Mouse (Mus musculus) hindbrain, embryonic 13.5 days (tissue): Measurements from ENCODE around the gene Lingo1. TPM values are rescaled to one million over a fixed set of nuclear protein-coding genes. Genes with fewer than 3 reads are reported as not detected.

ENCODE experiments used
- ATAC-seq: fragments of 200-750 bp; cut with Nextera tagmentation; 2 replicates; pipeline ENCODE4 v1.8.0; 2017; ENCODE audit warnings: moderate TSS enrichment; ENCODE audit not compliant: low FRiP score
- H3K27ac ChIP-seq: fragments of 300-500 bp; sonication (generic); 2 replicates; pipeline ENCODE4 v1.5.1; 2015; ENCODE audit warnings: inconsistent platforms, mild to moderate bottlenecking, moderate library complexity
- H3K27me3 ChIP-seq: fragments of 300-500 bp; sonication (generic); 2 replicates; pipeline ENCODE4 v1.6.1; 2015; ENCODE audit warnings: mild to moderate bottlenecking, inconsistent platforms
- H3K36me3 ChIP-seq: fragments of 300-500 bp; sonication (generic); 2 replicates; pipeline ENCODE4 v1.6.1; 2015; ENCODE audit warnings: mild to moderate bottlenecking, inconsistent platforms
- H3K4me1 ChIP-seq: fragments of 300-500 bp; sonication (generic); replicated peaks from 2 replicates; pipeline ENCODE4 v1.6.1; 2015; ENCODE audit warnings: inconsistent platforms
- H3K4me2 ChIP-seq: fragments of 300-500 bp; sonication (generic); 2 replicates; pipeline ENCODE4 v1.6.1; 2015; ENCODE audit warnings: inconsistent platforms, mild to moderate bottlenecking, moderate library complexity
- H3K4me3 ChIP-seq: fragments of 300-500 bp; sonication (generic); 2 replicates; pipeline ENCODE4 v1.5.1; 2015; ENCODE audit warnings: mild to moderate bottlenecking, inconsistent platforms
- H3K9ac ChIP-seq: fragments of 300-500 bp; sonication (generic); 2 replicates; pipeline ENCODE4 v1.6.1; 2015; ENCODE audit warnings: mild to moderate bottlenecking, inconsistent platforms
- H3K9me3 ChIP-seq: fragments of 300-500 bp; sonication (generic); 2 replicates; pipeline ENCODE4 v1.6.1; 2016; ENCODE audit warnings: inconsistent platforms
- WGBS: fragments of 180-500 bp; shearing (Covaris S2); methylation state at CpG from one replicate; pipeline ENCODE4 v1.1.7; 2015; 5-methylcytosine and 5-hydroxymethylcytosine counted together
- polyA plus RNA-seq: library from polyadenylated mRNA; unstranded; fragments of >200 nt; fragmentation: Nextera tagmentation; extraction: Ambion mirVana; gene quantifications from 2 replicates; pipeline ENCODE4 v1.2.1, GENCODE M21; 2015

Lingo1 gene
- polyA plus RNA-seq, 1 experiment from 2014 or later, result 48.9 TPM

- H3K9ac ChIP-seq, result peak overlapping the region; percentile 99
- 1% methylated on average over 38 of the region's 68 CpGs for WGBS
- peak overlapping the region; percentile 72 for H3K4me2 ChIP-seq
- peaks cover 68% of the 10 kb centered on the region for H3K4me1 ChIP-seq
- peak overlapping the region; percentile 84 for H3K4me3 ChIP-seq
- peak; percentile 63 for ATAC-seq
- peak overlapping the region; percentile 97 for H3K27ac ChIP-seq
- H3K27me3 ChIP-seq, result peaks cover 44% of the 10 kb centered on the region
- no peaks in the 10 kb centered on the region for H3K9me3 ChIP-seq
- H3K36me3 ChIP-seq, result no peaks in the 10 kb centered on the region
Measured at GRCm38 (mm10) chr9:56635498-56636121, 160.7 kb downstream of the Lingo1 start.

GRCm38 (mm10) chr9:56635121-56635497, 161.2 kb downstream of the Lingo1 start:
- Histone ChIP-seq H3K27ac (peak overlapping the region; percentile 97), H3K27me3 (peaks cover 41% of the 10 kb centered on the region), H3K9me3 (no peaks in the 10 kb centered on the region), H3K36me3 (no peaks in the 10 kb centered on the region), H3K4me3 (peak overlapping the region; percentile 84), H3K4me1 (peaks cover 70% of the 10 kb centered on the region), H3K9ac (peak overlapping the region; percentile 99), H3K4me2 (peak overlapping the region; percentile 72)
- 0% methylated on average over 24 of the region's 40 CpGs for WGBS
- ATAC-seq, result peak; percentile 34

- ATAC-seq, result no peak
- Histone ChIP-seq H3K4me2 (peak overlapping the region; percentile 72), H3K4me3 (peak overlapping the region; percentile 84), H3K4me1 (peaks cover 70% of the 10 kb centered on the region), H3K27ac (peak overlapping the region; percentile 97), H3K36me3 (no peaks in the 10 kb centered on the region), H3K9me3 (no peaks in the 10 kb centered on the region), H3K27me3 (peaks cover 35% of the 10 kb centered on the region), H3K9ac (peak overlapping the region; percentile 99)
- 0% methylated on average over 24 of the region's 25 CpGs for WGBS
Measured at GRCm38 (mm10) chr9:56634406-56635120, 161.7 kb downstream of the Lingo1 start.

- Histone ChIP-seq H3K4me3 (peak overlapping the region; percentile 84), H3K27ac (peak overlapping the region; percentile 97), H3K4me2 (peak overlapping the region; percentile 72), H3K4me1 (peaks cover 70% of the 10 kb centered on the region), H3K9me3 (no peaks in the 10 kb centered on the region), H3K9ac (peak overlapping the region; percentile 99), H3K36me3 (no peaks in the 10 kb centered on the region), H3K27me3 (peaks cover 26% of the 10 kb centered on the region)
- WGBS, result 26% methylated on average over 13 of the region's 13 CpGs
- ATAC-seq, result peak; percentile 15; the same call in 1 of the 2 replicates
Measured at GRCm38 (mm10) chr9:56633449-56634225, 162.6 kb downstream of the Lingo1 start.

- no peak for ATAC-seq
- Histone ChIP-seq H3K4me1 (peaks cover 72% of the 10 kb centered on the region), H3K9me3 (no peaks in the 10 kb centered on the region), H3K9ac (no peak overlapping the region), H3K27ac (no peak overlapping the region), H3K4me3 (no peak overlapping the region), H3K4me2 (no peak overlapping the region), H3K27me3 (peaks cover 5% of the 10 kb centered on the region; the same call in 1 of the 2 replicates), H3K36me3 (no peaks in the 10 kb centered on the region; the same call in 1 of the 2 replicates)
- 70% methylated on average over 4 of the region's 4 CpGs for WGBS
Measured at GRCm38 (mm10) chr9:56630945-56631344, 165.3 kb downstream of the Lingo1 start.

GRCm38 (mm10) chr9:56629674-56630397, 166.4 kb downstream of the Lingo1 start:
- no peak overlapping the region for H3K4me3 ChIP-seq
- H3K27ac ChIP-seq, result peak overlapping the region; percentile 73
- WGBS, result 74% methylated on average over 5 of the region's 5 CpGs
- ATAC-seq, result no peak
- H3K36me3 ChIP-seq, result peaks cover 3% of the 10 kb centered on the region; the same call in 1 of the 2 replicates
- H3K9ac ChIP-seq, result peak overlapping the region; percentile 3; the same call in 1 of the 2 replicates
- no peak overlapping the region for H3K4me2 ChIP-seq
- H3K9me3 ChIP-seq, result no peaks in the 10 kb centered on the region
- peaks cover 80% of the 10 kb centered on the region for H3K4me1 ChIP-seq
- peaks cover 5% of the 10 kb centered on the region; the same call in 1 of the 2 replicates for H3K27me3 ChIP-seq

- Histone ChIP-seq H3K36me3 (peaks cover 15% of the 10 kb centered on the region), H3K4me2 (no peak overlapping the region), H3K9me3 (no peaks in the 10 kb centered on the region), H3K27me3 (peaks cover under 1% of the 10 kb centered on the region; the same call in 1 of the 2 replicates), H3K4me3 (no peak overlapping the region), H3K27ac (no peak overlapping the region), H3K9ac (no peak overlapping the region), H3K4me1 (peaks cover 79% of the 10 kb centered on the region)
- no peak for ATAC-seq
- 72% methylated on average over 4 of the region's 4 CpGs for WGBS
Measured at GRCm38 (mm10) chr9:56627295-56627694, 169.0 kb downstream of the Lingo1 start.

- ATAC-seq, result no peak
- H3K27ac ChIP-seq, result peak overlapping the region; percentile 44; the same call in 1 of the 2 replicates
- peak overlapping the region; percentile 39 for H3K9ac ChIP-seq
- H3K27me3 ChIP-seq, result peaks cover 24% of the 10 kb centered on the region
- H3K4me1 ChIP-seq, result peaks cover 74% of the 10 kb centered on the region
- no peaks in the 10 kb centered on the region for H3K9me3 ChIP-seq
- H3K4me2 ChIP-seq, result no peak overlapping the region
- H3K4me3 ChIP-seq, result no peak overlapping the region
- H3K36me3 ChIP-seq, result peaks cover 28% of the 10 kb centered on the region
- WGBS, result 46% methylated on average over 2 of the region's 2 CpGs
Measured at GRCm38 (mm10) chr9:56624923-56625322, 171.3 kb downstream of the Lingo1 start.

GRCm38 (mm10) chr9:56623361-56623760, 172.9 kb downstream of the Lingo1 start:
- no peak overlapping the region for H3K4me3 ChIP-seq
- H3K36me3 ChIP-seq, result peaks cover 42% of the 10 kb centered on the region
- peaks cover 31% of the 10 kb centered on the region for H3K27me3 ChIP-seq
- peaks cover 61% of the 10 kb centered on the region for H3K4me1 ChIP-seq
- WGBS, result 87% methylated on average over 11 of the region's 11 CpGs
- no peak overlapping the region for H3K27ac ChIP-seq
- no peak overlapping the region for H3K9ac ChIP-seq
- H3K4me2 ChIP-seq, result no peak overlapping the region
- H3K9me3 ChIP-seq, result no peaks in the 10 kb centered on the region
- ATAC-seq, result no peak

- no peak for ATAC-seq
- Histone ChIP-seq H3K9ac (no peak overlapping the region), H3K4me1 (peaks cover 55% of the 10 kb centered on the region), H3K27ac (0 out of 2 replicates have a peak overlapping the region, but pooled peaks have one; percentile 3), H3K4me2 (no peak overlapping the region), H3K36me3 (peaks cover 48% of the 10 kb centered on the region), H3K27me3 (peaks cover 31% of the 10 kb centered on the region), H3K9me3 (no peaks in the 10 kb centered on the region), H3K4me3 (no peak overlapping the region)
- 51% methylated on average over 7 of the region's 7 CpGs for WGBS
Measured at GRCm38 (mm10) chr9:56622761-56623160, 173.5 kb downstream of the Lingo1 start.

- H3K36me3 ChIP-seq, result peaks cover 64% of the 10 kb centered on the region
- 21% methylated on average over 42 of the region's 42 CpGs for WGBS
- ATAC-seq, result no peak
Measured at GRCm38 (mm10) chr9:56620512-56621371, 175.5 kb downstream of the Lingo1 start.

More at GRCm38 (mm10) chr9:56620512-56621371, 175.5 kb downstream of the Lingo1 start:
- Histone ChIP-seq H3K4me1 (peaks cover 44% of the 10 kb centered on the region), H3K27ac (no peak overlapping the region), H3K4me2 (no peak overlapping the region), H3K9me3 (no peaks in the 10 kb centered on the region), H3K4me3 (no peak overlapping the region), H3K27me3 (peaks cover 31% of the 10 kb centered on the region), H3K9ac (no peak overlapping the region; the same call in 1 of the 2 replicates)
